Mouse (Mus musculus) embryonic facial prominence, embryonic 15.5 days (tissue): ENCODE measurements around the gene Nrxn1. TPM values are rescaled to one million over a fixed set of nuclear protein-coding genes. Genes with fewer than 3 reads are reported as not detected.
A peak's percentile ranks its signal among the peaks of the same experiment; 100 is the strongest.

Experiments used
- ATAC-seq: fragments of 200-750 bp; cut with Nextera tagmentation; 2 replicates; pipeline ENCODE4 v1.8.0; 2017; ENCODE audit warnings: low read depth, moderate TSS enrichment; ENCODE audit not compliant: insufficient number of reproducible peaks, low FRiP score, low TSS enrichment
- H3K27ac ChIP-seq: fragments of 300-500 bp; sonication (generic); replicated peaks from 2 replicates; pipeline ENCODE4 v1.5.1; 2015; ENCODE audit warnings: mild to moderate bottlenecking, inconsistent platforms
- H3K27me3 ChIP-seq: fragments of 300-500 bp; sonication (generic); 2 replicates; pipeline ENCODE4 v1.6.1; 2015; ENCODE audit warnings: inconsistent platforms
- H3K36me3 ChIP-seq: fragments of 300-500 bp; sonication (generic); 2 replicates; pipeline ENCODE4 v1.6.1; 2015; ENCODE audit warnings: mild to moderate bottlenecking, inconsistent platforms
- H3K4me1 ChIP-seq: fragments of 300-500 bp; sonication (generic); 2 replicates; pipeline ENCODE4 v1.6.1; 2015; ENCODE audit warnings: inconsistent platforms
- H3K4me2 ChIP-seq: fragments of 300-500 bp; sonication (generic); replicated peaks from 2 replicates; pipeline ENCODE4 v1.6.1; 2015; ENCODE audit warnings: mild to moderate bottlenecking, inconsistent platforms
- H3K4me3 ChIP-seq: fragments of 300-500 bp; sonication (generic); replicated peaks from 2 replicates; pipeline ENCODE4 v1.5.1; 2015; ENCODE audit warnings: mild to moderate bottlenecking, inconsistent platforms
- H3K9ac ChIP-seq: fragments of 300-500 bp; sonication (generic); 2 replicates; pipeline ENCODE4 v1.6.1; 2015; ENCODE audit warnings: inconsistent platforms
- H3K9me3 ChIP-seq: fragments of 300-500 bp; sonication (generic); replicated peaks from 2 replicates; pipeline ENCODE4 v1.6.1; 2016; ENCODE audit warnings: inconsistent platforms
- WGBS: fragments of 180-500 bp; shearing (Covaris S2); methylation state at CpG from one replicate; pipeline ENCODE4 v1.1.7; 2015; 5-methylcytosine and 5-hydroxymethylcytosine counted together
- polyA plus RNA-seq: library from polyadenylated mRNA; unstranded; fragments of >200 nt; fragmentation: Nextera tagmentation; extraction: Ambion mirVana; gene quantifications from 2 replicates; pipeline ENCODE4 v1.2.1, GENCODE M21; 2015

The Nrxn1 gene
- polyA plus RNA-seq, 1 experiment from 2014 or later: 12.6 TPM

- no peak for ATAC-seq
- Histone ChIP-seq H3K9me3 (no peaks in the 10 kb centered on the region), H3K4me2 (no peak overlapping the region), H3K4me1 (no peaks in the 10 kb centered on the region), H3K4me3 (no peak overlapping the region), H3K27me3 (no peaks in the 10 kb centered on the region), H3K27ac (no peak overlapping the region), H3K9ac (no peak overlapping the region), H3K36me3 (no peaks in the 10 kb centered on the region)
- 75% methylated on average over 2 of the region's 2 CpGs for WGBS
Observed at GRCm38 (mm10) chr17:90955221-90955620, 137.7 kb downstream of the Nrxn1 start.

- Histone ChIP-seq H3K4me3 (no peak overlapping the region), H3K4me1 (no peaks in the 10 kb centered on the region), H3K9me3 (no peaks in the 10 kb centered on the region), H3K36me3 (no peaks in the 10 kb centered on the region), H3K9ac (no peak overlapping the region), H3K4me2 (no peak overlapping the region), H3K27ac (no peak overlapping the region), H3K27me3 (no peaks in the 10 kb centered on the region)
- no peak for ATAC-seq
- 92% methylated on average over 2 of the region's 2 CpGs for WGBS
Observed at GRCm38 (mm10) chr17:90934929-90935328, 157.9 kb downstream of the Nrxn1 start.

GRCm38 (mm10) chr17:90913320-90913719 is 179.6 kb downstream of the Nrxn1 start:
- no peak overlapping the region for H3K4me2 ChIP-seq
- 77% methylated on average over 2 of the region's 2 CpGs for whole genome bisulfite sequencing
- no peak overlapping the region for H3K4me3 ChIP-seq

GRCm38 (mm10) chr17:90912746-90913145 is 180.1 kb downstream of the Nrxn1 start:
- Histone ChIP-seq H3K9me3 (no peaks in the 10 kb centered on the region), H3K36me3 (no peaks in the 10 kb centered on the region), H3K27ac (no peak overlapping the region), H3K27me3 (no peaks in the 10 kb centered on the region), H3K4me3 (no peak overlapping the region), H3K4me1 (no peaks in the 10 kb centered on the region), H3K4me2 (no peak overlapping the region), H3K9ac (no peak overlapping the region)
- 64% methylated on average over 2 of the region's 2 CpGs for WGBS
- ATAC-seq: no peak

More at GRCm38 (mm10) chr17:90913320-90913719, 179.6 kb downstream of the Nrxn1 start:
- Histone ChIP-seq H3K4me1 (no peaks in the 10 kb centered on the region), H3K36me3 (no peaks in the 10 kb centered on the region), H3K9me3 (no peaks in the 10 kb centered on the region), H3K27ac (no peak overlapping the region), H3K9ac (no peak overlapping the region), H3K27me3 (no peaks in the 10 kb centered on the region)
- ATAC-seq: no peak

- Histone ChIP-seq H3K9me3 (no peaks in the 10 kb centered on the region), H3K36me3 (no peaks in the 10 kb centered on the region), H3K4me3 (no peak overlapping the region), H3K4me1 (no peaks in the 10 kb centered on the region), H3K27me3 (no peaks in the 10 kb centered on the region), H3K9ac (no peak overlapping the region), H3K4me2 (no peak overlapping the region), H3K27ac (no peak overlapping the region)
- ATAC-seq: no peak
Observed at GRCm38 (mm10) chr17:90912341-90912740, 180.5 kb downstream of the Nrxn1 start.

- Histone ChIP-seq H3K4me1 (no peaks in the 10 kb centered on the region), H3K9ac (no peak overlapping the region), H3K27ac (no peak overlapping the region), H3K4me3 (no peak overlapping the region), H3K9me3 (no peaks in the 10 kb centered on the region), H3K27me3 (no peaks in the 10 kb centered on the region), H3K4me2 (no peak overlapping the region), H3K36me3 (no peaks in the 10 kb centered on the region)
- no peak for ATAC-seq
- WGBS: 82% methylated on average over 6 of the region's 6 CpGs
Observed at GRCm38 (mm10) chr17:90906118-90907093, 186.5 kb downstream of the Nrxn1 start.

GRCm38 (mm10) chr17:90905143-90905542 is 187.7 kb downstream of the Nrxn1 start:
- WGBS: 84% methylated on average over 5 of the region's 5 CpGs

GRCm38 (mm10) chr17:90892327-90893259 is 200.3 kb downstream of the Nrxn1 start:
- H3K9me3 ChIP-seq: no peaks in the 10 kb centered on the region
- no peaks in the 10 kb centered on the region for H3K27me3 ChIP-seq
- no peak overlapping the region for H3K9ac ChIP-seq
- 0 out of 2 replicates have a peak, but pooled peaks have one; percentile 29 for ATAC-seq
- no peak overlapping the region for H3K4me3 ChIP-seq
- H3K27ac ChIP-seq: no peak overlapping the region
- H3K4me2 ChIP-seq: no peak overlapping the region
- H3K4me1 ChIP-seq: no peaks in the 10 kb centered on the region
- no peaks in the 10 kb centered on the region for H3K36me3 ChIP-seq
- 42% methylated on average over 4 of the region's 4 CpGs for WGBS

More at GRCm38 (mm10) chr17:90905143-90905542, 187.7 kb downstream of the Nrxn1 start:
- no peak for ATAC-seq
- Histone ChIP-seq H3K9ac (no peak overlapping the region), H3K4me2 (no peak overlapping the region), H3K4me1 (no peaks in the 10 kb centered on the region), H3K27ac (no peak overlapping the region), H3K9me3 (no peaks in the 10 kb centered on the region), H3K36me3 (no peaks in the 10 kb centered on the region), H3K27me3 (no peaks in the 10 kb centered on the region), H3K4me3 (no peak overlapping the region)

- no peak overlapping the region for H3K4me2 ChIP-seq
- H3K9me3 ChIP-seq: no peaks in the 10 kb centered on the region
- WGBS: 35% methylated on average over 1 of the region's 1 CpGs
- H3K4me1 ChIP-seq: no peaks in the 10 kb centered on the region
- ATAC-seq: no peak
- H3K27ac ChIP-seq: no peak overlapping the region
- H3K36me3 ChIP-seq: no peaks in the 10 kb centered on the region
- H3K9ac ChIP-seq: no peak overlapping the region
- H3K4me3 ChIP-seq: no peak overlapping the region
- no peaks in the 10 kb centered on the region for H3K27me3 ChIP-seq
Observed at GRCm38 (mm10) chr17:90891711-90892110, 201.2 kb downstream of the Nrxn1 start.

GRCm38 (mm10) chr17:90857225-90857624 is 235.6 kb downstream of the Nrxn1 start:
- H3K4me3 ChIP-seq: no peak overlapping the region
- H3K27ac ChIP-seq: no peak overlapping the region
- no peak overlapping the region for H3K9ac ChIP-seq
- 32% methylated on average over 2 of the region's 2 CpGs for WGBS
- no peaks in the 10 kb centered on the region for H3K27me3 ChIP-seq
- ATAC-seq: no peak
- H3K36me3 ChIP-seq: no peaks in the 10 kb centered on the region
- no peak overlapping the region for H3K4me2 ChIP-seq
- no peaks in the 10 kb centered on the region for H3K9me3 ChIP-seq
- H3K4me1 ChIP-seq: no peaks in the 10 kb centered on the region

GRCm38 (mm10) chr17:90843876-90844275 is 249.0 kb downstream of the Nrxn1 start:
- H3K4me2 ChIP-seq: no peak overlapping the region
- no peak overlapping the region for H3K27ac ChIP-seq
- H3K9me3 ChIP-seq: no peaks in the 10 kb centered on the region
- no peak overlapping the region for H3K9ac ChIP-seq
- no peak for ATAC-seq
- H3K4me3 ChIP-seq: no peak overlapping the region
- H3K36me3 ChIP-seq: no peaks in the 10 kb centered on the region
- WGBS: 35% methylated on average over 1 of the region's 1 CpGs
- H3K4me1 ChIP-seq: no peaks in the 10 kb centered on the region
- no peaks in the 10 kb centered on the region for H3K27me3 ChIP-seq
